Mouse (Mus musculus) megakaryocyte, embryonic 14.5 days (primary cell): Measurements from ENCODE around the gene Dlst.

Source experiments
- FLI1 ChIP-seq: IDR thresholded peaks from 2 replicates; pipeline ENCODE4 v1.6.1; 2012; ENCODE audit warnings: low read length, inconsistent platforms, mixed read lengths
- GATA1 ChIP-seq: IDR thresholded peaks from 3 replicates; pipeline ENCODE4 v1.6.1; 2012; ENCODE audit warnings: mixed read lengths, low read length, inconsistent platforms, borderline replicate concordance

DNA sequence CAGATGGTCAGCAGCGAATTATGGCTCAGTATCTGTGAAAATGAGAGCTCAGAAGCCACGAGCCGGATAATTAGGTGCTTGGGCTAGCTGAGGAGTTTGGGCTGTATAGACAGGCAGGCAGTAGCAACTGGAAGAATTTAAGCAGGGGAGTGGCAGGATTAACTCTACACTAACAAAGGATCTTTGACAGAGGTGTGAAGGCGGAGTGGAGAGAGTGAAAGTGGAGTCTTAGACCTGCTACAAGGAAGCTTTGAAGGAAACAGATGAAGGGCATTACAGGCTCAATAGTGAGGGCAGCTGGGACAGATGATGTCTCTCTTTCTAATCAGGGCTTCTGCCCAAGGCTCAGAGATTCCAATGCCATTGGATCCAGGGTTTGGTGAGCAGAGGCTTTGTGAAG lies 1.2 kb upstream of the Dlst start:
- TF ChIP-seq GATA1 (no peak), FLI1 (no peak)
